Mouse (Mus musculus) gastrocnemius, adult 8-10 months (tissue): ENCODE results near the gene Clic3. TPM values are rescaled to one million over a fixed set of nuclear protein-coding genes. Genes with fewer than 3 reads are reported as not detected.

ENCODE experiments used
- DNase-seq, 2 experiments: peaks; one replicate each; pipeline ENCODE4 v3.0.0; 2022; ENCODE audit warnings: low spot score in 2 of 2
- total RNA-seq, 4 experiments: library from RNA; stranded (reverse); gene quantifications; 2 replicates each; pipeline ENCODE4 v1.2.4; 2022

The Clic3 gene
- total RNA-seq, 4 experiments from 2014 or later: 0.64 to 1.1 (median 0.77) TPM; not detected in 1

DNA sequence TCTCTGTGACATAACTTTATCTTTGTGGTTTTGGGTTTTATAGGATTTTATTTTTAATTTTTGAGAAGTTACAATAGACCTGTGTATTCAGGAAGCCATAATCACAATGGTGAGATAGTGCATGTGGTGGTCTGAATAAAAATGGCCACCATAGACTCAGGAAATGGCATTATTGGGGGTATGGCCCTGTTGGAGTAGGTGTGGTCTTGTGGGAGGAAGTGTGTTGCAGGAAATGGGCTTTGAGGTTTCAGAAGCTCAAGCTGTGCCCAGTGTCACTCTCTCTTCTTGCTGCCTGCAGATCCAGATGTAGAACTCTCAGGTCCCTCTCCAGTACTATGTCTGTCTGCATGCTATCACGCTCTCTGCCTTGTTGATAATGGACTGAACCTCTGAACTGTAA lies 23.9 kb downstream of the Clic3 start:
- DNase-seq: no peak

- DNase-seq: no peak
Observed at GRCm38 (mm10) chr2:25482969-25483368, 26.3 kb downstream of the Clic3 start.

GRCm38 (mm10) chr2:25484901-25485647 lies 28.4 kb downstream of the Clic3 start:
- no peak for DNase-seq

GRCm38 (mm10) chr2:25487965-25488670 lies 31.5 kb downstream of the Clic3 start:
- no peak for DNase-seq

- DNase-seq: no peak
Observed at GRCm38 (mm10) chr2:25488671-25489068, 32.0 kb downstream of the Clic3 start.

DNA sequence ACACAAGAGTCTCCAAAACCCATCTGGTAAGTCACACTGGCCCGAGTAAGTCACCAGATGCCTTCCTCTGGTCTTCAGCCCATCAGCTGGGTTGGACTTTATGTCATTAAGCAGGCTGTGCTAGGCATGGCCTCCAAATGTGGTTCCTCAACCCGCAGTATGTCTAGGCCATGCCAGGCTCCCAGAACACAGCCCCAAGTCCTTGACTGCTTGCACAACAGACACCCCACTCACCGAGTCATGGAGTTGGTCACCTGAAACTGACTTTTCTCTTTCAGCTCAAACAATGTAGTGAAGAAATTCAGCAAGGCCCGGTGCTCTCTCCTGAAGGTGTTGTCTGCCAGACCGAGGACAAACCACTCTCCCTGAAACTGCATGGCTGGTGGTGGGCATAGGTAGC lies 36.4 kb downstream of the Clic3 start:
- DNase-seq: no peak

GRCm38 (mm10) chr2:25493476-25493961 lies 36.9 kb downstream of the Clic3 start, which contains the start of gene Lcn12:
Lcn12 (minus strand) TSS chr2:25493911.
- DNase-seq: no peak

DNA sequence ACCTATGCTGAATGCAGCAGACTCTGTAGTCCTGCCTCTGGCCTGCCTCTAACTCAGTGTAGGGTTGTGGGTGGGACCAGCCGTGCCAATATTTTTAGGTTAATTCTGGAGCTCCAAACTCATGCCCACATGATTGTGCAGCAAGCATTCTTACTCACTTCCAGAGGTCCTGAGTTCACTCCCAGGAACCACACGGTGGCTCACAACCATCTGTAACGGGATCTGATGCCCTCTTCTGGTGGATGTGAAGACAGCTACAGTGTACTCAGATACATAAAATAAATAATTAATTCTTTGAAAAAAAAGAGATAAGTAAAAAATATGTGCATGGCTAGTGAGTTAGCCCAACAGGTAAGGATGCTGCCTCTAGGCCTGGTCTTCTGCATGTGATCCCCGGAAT lies 39.8 kb downstream of the Clic3 start:
- no peak for DNase-seq

- no peak for DNase-seq
Observed at GRCm38 (mm10) chr2:25497846-25498575, 41.4 kb downstream of the Clic3 start.

DNA sequence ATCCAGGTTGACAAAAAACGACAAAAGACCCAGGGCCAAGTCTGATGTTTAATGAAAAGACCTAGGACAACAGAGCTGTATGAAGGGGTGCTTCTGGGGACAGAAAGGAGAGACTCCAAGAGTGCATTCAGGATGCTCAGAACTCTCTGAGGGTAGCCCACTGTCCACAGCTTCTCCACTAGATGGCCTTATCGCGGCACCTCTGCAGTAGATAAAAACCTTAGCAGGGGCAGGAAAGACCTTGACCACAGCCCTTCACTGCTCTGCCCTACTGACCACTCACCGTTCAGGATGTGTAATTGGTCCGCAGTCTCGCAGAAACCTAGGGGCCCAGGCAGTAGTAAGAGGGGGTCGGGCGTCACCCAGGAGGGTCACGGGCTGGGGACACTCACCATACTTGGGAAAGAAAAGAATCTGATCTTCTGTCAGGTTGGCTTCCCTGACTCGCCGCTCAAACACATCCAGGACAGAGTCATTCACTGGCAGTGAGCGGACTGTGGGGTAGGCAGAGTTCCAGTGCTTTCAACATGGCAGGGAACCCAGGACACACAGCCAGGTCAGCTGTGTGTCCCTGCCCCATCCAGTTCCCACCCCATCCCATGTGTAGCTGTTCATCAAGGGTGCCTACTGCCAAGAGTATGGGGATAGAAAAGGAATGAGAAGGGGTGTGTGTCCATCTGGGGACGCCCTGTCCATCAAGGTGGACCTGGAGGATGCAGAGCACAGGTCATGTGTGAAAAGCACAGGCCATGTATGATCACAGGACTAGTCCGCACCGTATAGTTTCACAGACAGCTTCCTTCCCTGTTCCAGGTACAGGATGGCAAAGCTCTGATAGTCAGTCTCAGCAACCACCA lies 42.2 kb downstream of the Clic3 start:
- DNase-seq: no peak

- no peak for DNase-seq
Observed at GRCm38 (mm10) chr2:25500071-25500575, 43.5 kb downstream of the Clic3 start.

DNA sequence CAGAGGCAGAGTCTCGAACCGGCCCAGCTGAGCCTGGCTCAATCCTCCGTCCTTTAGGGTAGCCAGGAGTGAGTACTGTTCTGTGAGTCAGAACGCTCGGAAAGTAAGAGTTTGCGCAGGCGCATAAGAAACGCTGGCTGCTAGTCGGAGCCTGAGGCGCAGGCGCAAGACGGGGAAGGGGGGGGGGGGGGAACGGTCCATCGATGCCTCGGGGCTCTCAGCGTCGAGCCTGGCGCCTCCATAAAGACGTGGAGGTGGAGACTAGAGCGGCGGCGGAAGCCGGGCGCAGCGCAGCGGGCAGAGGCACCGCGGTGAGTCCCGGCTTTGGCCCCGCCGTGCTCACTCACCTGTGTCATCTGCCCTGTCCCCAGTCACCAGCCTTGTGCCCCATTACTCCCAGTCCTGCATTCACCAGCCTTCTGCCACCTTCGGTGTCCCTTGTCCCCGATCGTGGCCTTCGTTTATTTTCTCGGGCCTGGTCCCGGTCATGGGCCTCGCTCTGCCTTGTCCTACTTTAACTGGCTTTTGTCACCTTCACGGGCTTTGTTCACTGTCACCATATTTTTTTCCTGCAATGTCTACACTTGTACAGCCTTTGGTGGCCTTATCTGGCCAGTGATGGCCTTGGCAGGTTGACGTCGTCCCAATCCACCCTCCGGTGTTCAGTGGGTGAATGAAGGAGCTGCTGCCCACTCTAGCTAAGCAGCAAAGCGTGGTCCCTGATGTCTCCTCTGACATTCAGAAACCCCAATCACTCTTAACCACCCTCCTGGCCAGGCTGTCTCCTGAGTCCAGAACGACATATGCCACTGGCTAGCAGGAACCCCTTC lies 44.2 kb downstream of the Clic3 start, which contains the start of gene Fbxw5:
TSS of gene Fbxw5 (plus strand) at position 175 of the 830 bp plus-strand sequence.
- peak; percentile 61 to 81 for DNase-seq

DNA sequence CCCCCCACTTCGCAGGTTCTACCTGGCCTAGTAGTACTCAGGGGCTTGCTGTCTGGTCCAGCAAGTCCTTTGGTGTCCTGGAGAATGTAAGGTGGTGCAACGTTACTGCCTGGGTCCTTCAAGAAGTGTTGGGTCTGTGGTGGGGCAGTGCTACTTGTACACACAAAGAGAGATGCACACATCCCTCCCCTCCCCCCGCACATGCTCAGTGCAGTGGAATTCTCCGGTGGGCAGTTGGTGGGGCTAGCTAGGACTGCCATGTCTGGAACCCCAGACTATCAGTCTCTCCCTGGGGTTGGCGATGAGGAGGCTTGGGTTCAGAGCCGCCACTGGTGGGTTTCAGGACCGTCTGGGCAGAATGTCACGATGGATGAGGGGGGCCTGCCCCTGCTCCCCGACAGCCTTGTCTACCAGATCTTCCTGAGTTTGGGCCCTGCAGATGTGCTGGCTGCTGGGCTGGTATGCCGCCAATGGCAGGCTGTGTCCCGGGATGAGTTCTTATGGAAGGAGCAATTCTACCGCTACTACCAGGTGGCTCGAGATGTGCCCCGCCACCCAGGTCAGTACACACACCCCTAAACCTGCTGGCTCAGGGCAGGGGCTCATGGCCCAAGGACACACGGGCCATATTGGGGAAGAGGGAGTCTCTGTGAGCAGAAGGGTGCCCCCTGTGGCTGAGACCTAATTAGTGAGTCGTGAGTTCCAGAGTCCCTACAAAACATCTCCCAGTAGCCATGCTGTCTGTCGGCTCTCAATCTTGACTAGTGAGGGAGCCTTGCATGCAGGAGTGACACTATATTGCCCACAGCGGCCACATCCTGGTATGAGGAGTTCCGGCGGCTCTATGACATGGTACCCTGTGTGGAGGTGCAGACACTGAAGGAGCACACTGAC lies 45.2 kb downstream of the Clic3 start, which contains the start of gene C8g:
TSS of gene C8g (minus strand) at position 127 of the 894 bp plus-strand sequence.
- no peak for DNase-seq

GRCm38 (mm10) chr2:25502726-25503125 lies 46.1 kb downstream of the Clic3 start:
- no peak for DNase-seq

- no peak for DNase-seq
Observed at GRCm38 (mm10) chr2:25504538-25504937, 47.9 kb downstream of the Clic3 start.

- no peak for DNase-seq
Observed at GRCm38 (mm10) chr2:25505000-25505399, 48.4 kb downstream of the Clic3 start.

DNA sequence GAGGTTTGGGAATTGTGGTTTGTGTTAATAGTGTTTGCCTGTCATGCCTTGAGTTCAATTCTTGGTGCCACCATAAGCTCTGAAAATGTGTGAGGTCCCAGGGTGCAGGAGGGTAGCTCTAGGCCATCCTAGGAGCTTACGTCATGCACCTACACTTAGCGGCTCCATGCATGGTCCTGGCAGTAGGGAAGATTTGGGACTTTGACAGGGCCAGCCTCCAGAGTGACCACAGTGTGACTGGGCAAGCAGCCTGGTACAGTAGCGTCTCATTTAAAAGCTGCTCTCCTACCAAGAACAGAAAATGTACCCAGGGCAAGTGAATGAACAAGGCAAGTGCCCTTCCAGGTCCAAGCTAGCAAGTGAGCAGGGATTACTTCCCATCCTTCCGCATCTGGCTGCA lies 49.2 kb downstream of the Clic3 start:
- no peak for DNase-seq

DNA sequence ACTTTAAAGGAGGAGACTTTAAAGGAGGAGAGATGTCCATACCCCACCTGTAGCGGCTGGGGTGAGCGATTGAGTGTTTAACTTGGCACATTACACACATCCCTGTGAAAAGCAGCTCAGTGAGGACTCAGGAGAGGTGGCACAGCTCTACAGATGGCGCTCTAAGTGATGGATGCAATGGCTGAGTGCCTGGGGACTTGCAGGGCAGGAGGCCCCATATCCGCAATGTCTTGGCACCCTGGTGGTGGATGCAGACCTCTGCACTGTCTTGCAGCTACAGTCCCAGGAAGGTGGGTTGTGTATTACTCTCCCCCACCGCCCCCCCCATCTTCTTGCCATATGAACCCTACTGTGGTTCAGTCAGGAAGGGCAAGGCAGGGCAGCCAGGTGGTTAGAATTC lies 50.3 kb downstream of the Clic3 start:
- no peak for DNase-seq
